7 mouse cellular contexts compared by ENCODE assay signal in genomic region chr8:84873016-84873415, GRCm38 (mm10). TPM values are rescaled to one million over a fixed set of nuclear protein-coding genes. Genes with fewer than 3 reads are reported as not detected.
DNase-seq lines count a peak whose midpoint lies in the region; ATAC-seq lines count a peak whose summit lies in the region.

No protein-coding gene starts in this region.

- H3K27me3 ChIP-seq in lung, embryonic 16.5 days (ENCODE audit: control insufficient read depth, insufficient read depth, low read depth, low read length), result no peaks in the 10 kb centered on the region
- no peaks in the 10 kb centered on the region for H3K27me3 ChIP-seq in forebrain, embryonic 11.5 days (ENCODE audit: control insufficient read depth, insufficient read depth, low read length)
- H3K27me3 ChIP-seq in limb, embryonic 13.5 days, result no peaks in the 10 kb centered on the region
- H3K27me3 ChIP-seq in stomach, embryonic 15.5 days (replicated peaks), result no peaks in the 10 kb centered on the region

- peaks cover 11% of the 10 kb centered on the region for H3K4me1 ChIP-seq in lung, embryonic 16.5 days (replicated peaks; ENCODE audit: control insufficient read depth, insufficient read depth, low read length)
- peaks cover 12% of the 10 kb centered on the region for H3K4me1 ChIP-seq in forebrain, embryonic 11.5 days (replicated peaks; ENCODE audit: control insufficient read depth, insufficient read depth, low read length)
- peaks cover 17% of the 10 kb centered on the region for H3K4me1 ChIP-seq in limb, embryonic 13.5 days
- peaks cover 14% of the 10 kb centered on the region for H3K4me1 ChIP-seq in stomach, embryonic 15.5 days

- no peak overlapping the region for H3K27ac ChIP-seq in lung, embryonic 16.5 days (ENCODE audit: low read length)
- no peak overlapping the region for H3K27ac ChIP-seq in forebrain, embryonic 11.5 days (ENCODE audit: low read depth, low read length)
- no peak overlapping the region for H3K27ac ChIP-seq in limb, embryonic 13.5 days
- H3K27ac ChIP-seq in stomach, embryonic 15.5 days, result no peak overlapping the region

- peaks cover 7% of the 10 kb centered on the region; the same call in 1 of the 2 replicates for H3K36me3 ChIP-seq in lung, embryonic 16.5 days (ENCODE audit: control insufficient read depth, insufficient read depth, low read length)
- peaks cover 5% of the 10 kb centered on the region; the same call in 1 of the 2 replicates for H3K36me3 ChIP-seq in forebrain, embryonic 11.5 days (ENCODE audit: control insufficient read depth, insufficient read depth, low read length)
- peaks cover 17% of the 10 kb centered on the region for H3K36me3 ChIP-seq in limb, embryonic 13.5 days
- H3K36me3 ChIP-seq in stomach, embryonic 15.5 days, result peaks cover 12% of the 10 kb centered on the region

- 59% methylated on average over 4 of the region's 4 CpGs for WGBS in lung, embryonic 16.5 days
- WGBS in forebrain, embryonic 11.5 days, result 64% methylated on average over 4 of the region's 4 CpGs
- 69% methylated on average over 4 of the region's 4 CpGs for WGBS in limb, embryonic 13.5 days
- 63% methylated on average over 4 of the region's 4 CpGs for WGBS in stomach, embryonic 15.5 days

- H3K4me3 ChIP-seq in lung, embryonic 16.5 days (ENCODE audit: low read length), result peak overlapping the region; percentile 57
- peak overlapping the region; percentile 38 for H3K4me3 ChIP-seq in forebrain, embryonic 11.5 days (ENCODE audit: low read depth, low read length)
- H3K4me3 ChIP-seq in limb, embryonic 13.5 days, result peak overlapping the region; percentile 53
- peak overlapping the region; percentile 53 for H3K4me3 ChIP-seq in stomach, embryonic 15.5 days (replicated peaks)

- peak overlapping the region; percentile 99 for H3K4me2 ChIP-seq in lung, embryonic 16.5 days (ENCODE audit: low read depth, low read length)
- peak overlapping the region; percentile 80; the same call in 1 of the 2 replicates for H3K4me2 ChIP-seq in forebrain, embryonic 11.5 days (ENCODE audit: low read depth, low read length, severe bottlenecking)
- H3K4me2 ChIP-seq in limb, embryonic 13.5 days (replicated peaks), result peak overlapping the region; percentile 97
- H3K4me2 ChIP-seq in stomach, embryonic 15.5 days, result peak overlapping the region; percentile 100

- H3K9ac ChIP-seq in lung, embryonic 16.5 days (ENCODE audit: low read length), result peak overlapping the region; percentile 75; the same call in 1 of the 2 replicates
- 0 out of 2 replicates have a peak overlapping the region, but pooled peaks have one; percentile 57 for H3K9ac ChIP-seq in forebrain, embryonic 11.5 days (ENCODE audit: low read length)
- peak overlapping the region; percentile 66 for H3K9ac ChIP-seq in limb, embryonic 13.5 days
- 0 out of 2 replicates have a peak overlapping the region, but pooled peaks have one; percentile 34 for H3K9ac ChIP-seq in stomach, embryonic 15.5 days

- no peak for DNase-seq in lung, adult 18-20 months
- DNase-seq in forebrain, embryonic 11.5 days (ENCODE audit: low spot score), result no peak
- DNase-seq in right cerebral cortex, postnatal 36 days (ENCODE audit: low spot score in 2 of 2), result no peak
- no peak for DNase-seq in cerebellum, adult 18-20 months

- no peaks in the 10 kb centered on the region for H3K9me3 ChIP-seq in lung, embryonic 16.5 days (ENCODE audit: control insufficient read depth, low read length)
- no peaks in the 10 kb centered on the region for H3K9me3 ChIP-seq in forebrain, embryonic 11.5 days (ENCODE audit: control insufficient read depth, low read length)
- no peaks in the 10 kb centered on the region for H3K9me3 ChIP-seq in limb, embryonic 13.5 days
- no peaks in the 10 kb centered on the region for H3K9me3 ChIP-seq in stomach, embryonic 15.5 days

- no peak for ATAC-seq in lung, embryonic 16.5 days (ENCODE audit: low read depth)
- no peak for ATAC-seq in forebrain, embryonic 11.5 days (replicated peaks; ENCODE audit: low FRiP score)
- no peak for ATAC-seq in limb, embryonic 13.5 days (ENCODE audit: low FRiP score, low read depth)
- ATAC-seq in stomach, embryonic 15.5 days (ENCODE audit: insufficient read depth, low FRiP score, low read depth), result no peak

RNA-seq across cellular contexts. Expression of gene Syce2, which starts 1.1 kb away (rescaled TPM):
- polyA plus RNA-seq in lung, embryonic 16.5 days (2015; fragmentation: Nextera tagmentation; extraction: Ambion mirVana), result 58.7 and 59.6 TPM in 2 replicates
- polyA plus RNA-seq in forebrain, embryonic 11.5 days (2014; fragmentation: Nextera tagmentation; extraction: Ambion mirVana), result 86.2 and 87.8 TPM in 2 replicates
- 82.7 and 92.5 TPM in 2 replicates for polyA plus RNA-seq in limb, embryonic 13.5 days (2015; fragmentation: Nextera tagmentation; extraction: Ambion mirVana)
- 56.1 and 63.7 TPM in 2 replicates for polyA plus RNA-seq in stomach, embryonic 15.5 days (2015; fragmentation: Nextera tagmentation; extraction: Ambion mirVana)

RNA-seq across cellular contexts. Expression of gene Farsa, which starts 16.2 kb away (rescaled TPM):
- 90.1 and 93.3 TPM in 2 replicates for polyA plus RNA-seq in lung, embryonic 16.5 days (2015; fragmentation: Nextera tagmentation; extraction: Ambion mirVana)
- 112 and 120 TPM in 2 replicates for polyA plus RNA-seq in forebrain, embryonic 11.5 days (2014; fragmentation: Nextera tagmentation; extraction: Ambion mirVana)
- 108 and 109 TPM in 2 replicates for polyA plus RNA-seq in limb, embryonic 13.5 days (2015; fragmentation: Nextera tagmentation; extraction: Ambion mirVana)
- 89.5 and 90.1 TPM in 2 replicates for polyA plus RNA-seq in stomach, embryonic 15.5 days (2015; fragmentation: Nextera tagmentation; extraction: Ambion mirVana)

RNA-seq across cellular contexts. Expression of gene Gcdh, which starts 20.7 kb away (rescaled TPM):
- 36.7 and 37.3 TPM in 2 replicates for polyA plus RNA-seq in lung, embryonic 16.5 days (2015; fragmentation: Nextera tagmentation; extraction: Ambion mirVana)
- polyA plus RNA-seq in forebrain, embryonic 11.5 days (2014; fragmentation: Nextera tagmentation; extraction: Ambion mirVana), result 37.8 and 39.6 TPM in 2 replicates
- polyA plus RNA-seq in limb, embryonic 13.5 days (2015; fragmentation: Nextera tagmentation; extraction: Ambion mirVana), result 41.7 and 42.1 TPM in 2 replicates
- polyA plus RNA-seq in stomach, embryonic 15.5 days (2015; fragmentation: Nextera tagmentation; extraction: Ambion mirVana), result 42.6 and 45.9 TPM in 2 replicates

RNA-seq across cellular contexts. Expression of gene Calr, which starts 26.3 kb away (rescaled TPM):
- 980 and 996 TPM in 2 replicates for polyA plus RNA-seq in lung, embryonic 16.5 days (2015; fragmentation: Nextera tagmentation; extraction: Ambion mirVana)
- polyA plus RNA-seq in forebrain, embryonic 11.5 days (2014; fragmentation: Nextera tagmentation; extraction: Ambion mirVana), result 722 and 731 TPM in 2 replicates
- polyA plus RNA-seq in limb, embryonic 13.5 days (2015; fragmentation: Nextera tagmentation; extraction: Ambion mirVana), result 943 and 1,018 TPM in 2 replicates
- 938 and 1,051 TPM in 2 replicates for polyA plus RNA-seq in stomach, embryonic 15.5 days (2015; fragmentation: Nextera tagmentation; extraction: Ambion mirVana)

RNA-seq across cellular contexts. Expression of gene Klf1, which starts 28.7 kb away (rescaled TPM):
- polyA plus RNA-seq in lung, embryonic 16.5 days (2015; fragmentation: Nextera tagmentation; extraction: Ambion mirVana), result 1.5 and 4.9 TPM in 2 replicates
- polyA plus RNA-seq in forebrain, embryonic 11.5 days (2014; fragmentation: Nextera tagmentation; extraction: Ambion mirVana), result 14.2 and 17.5 TPM in 2 replicates
- polyA plus RNA-seq in limb, embryonic 13.5 days (2015; fragmentation: Nextera tagmentation; extraction: Ambion mirVana), result 2.4 and 4.4 TPM in 2 replicates
- 14.8 and 39.3 TPM in 2 replicates for polyA plus RNA-seq in stomach, embryonic 15.5 days (2015; fragmentation: Nextera tagmentation; extraction: Ambion mirVana)
